Mouse (Mus musculus) lung, embryonic 16.5 days (tissue): ENCODE measurements around the gene Fkbp5. TPM values are rescaled to one million over a fixed set of nuclear protein-coding genes. Genes with fewer than 3 reads are reported as not detected.
A peak's percentile ranks its signal among the peaks of the same experiment; 100 is the strongest.

ENCODE experiments used
- ATAC-seq: fragments of 200-750 bp; cut with Nextera tagmentation; 2 replicates; pipeline ENCODE4 v1.8.0; 2017; ENCODE audit warnings: low read depth, mild to moderate bottlenecking, moderate library complexity
- H3K27ac ChIP-seq: fragments of 300-500 bp; sonication (generic); 2 replicates; pipeline ENCODE4 v1.5.1; 2014; ENCODE audit warnings: mild to moderate bottlenecking, control low read depth, low read length
- H3K27me3 ChIP-seq: fragments of 300-500 bp; sonication (generic); 2 replicates; pipeline ENCODE4 v1.6.1; 2014; ENCODE audit warnings: low read depth, low read length, mixed read lengths; ENCODE audit not compliant: control insufficient read depth, insufficient read depth
- H3K36me3 ChIP-seq: fragments of 300-500 bp; sonication (generic); 2 replicates; pipeline ENCODE4 v1.6.1; 2014; ENCODE audit warnings: low read length; ENCODE audit not compliant: control insufficient read depth, insufficient read depth
- H3K4me1 ChIP-seq: fragments of 300-500 bp; sonication (generic); replicated peaks from 2 replicates; pipeline ENCODE4 v1.6.1; 2014; ENCODE audit warnings: low read length, mixed read lengths; ENCODE audit not compliant: control insufficient read depth, insufficient read depth
- H3K4me2 ChIP-seq: fragments of 300-500 bp; sonication (generic); 2 replicates; pipeline ENCODE4 v1.6.1; 2014; ENCODE audit warnings: low read depth, low read length, control low read depth
- H3K4me3 ChIP-seq: fragments of 300-500 bp; sonication (generic); 2 replicates; pipeline ENCODE4 v1.5.1; 2014; ENCODE audit warnings: mild to moderate bottlenecking, low read length, control low read depth
- H3K9ac ChIP-seq: fragments of 300-500 bp; sonication (generic); 2 replicates; pipeline ENCODE4 v1.6.1; 2014; ENCODE audit warnings: low read length, control low read depth
- H3K9me3 ChIP-seq: fragments of 300-500 bp; sonication (generic); 2 replicates; pipeline ENCODE4 v1.6.1; 2016; ENCODE audit warnings: low read length; ENCODE audit not compliant: control insufficient read depth
- WGBS: fragments of 180-500 bp; shearing (Covaris S2); extraction: QIAGEN DNeasy Blood & Tissue Kit; methylation state at CpG from one replicate; pipeline ENCODE4 v1.1.7; 2014; 5-methylcytosine and 5-hydroxymethylcytosine counted together
- polyA plus RNA-seq: library from polyadenylated mRNA; unstranded; fragments of >200 nt; fragmentation: Nextera tagmentation; extraction: Ambion mirVana; gene quantifications from 2 replicates; pipeline ENCODE4 v1.2.1, GENCODE M21; 2015

Fkbp5 gene
- polyA plus RNA-seq, 1 experiment from 2014 or later, result 38.5 TPM

- Histone ChIP-seq H3K4me1 (peaks cover 41% of the 10 kb centered on the region), H3K27ac (no peak overlapping the region), H3K4me3 (no peak overlapping the region), H3K36me3 (no peaks in the 10 kb centered on the region), H3K9ac (no peak overlapping the region), H3K27me3 (no peaks in the 10 kb centered on the region; the same call in 1 of the 2 replicates), H3K9me3 (no peaks in the 10 kb centered on the region), H3K4me2 (no peak overlapping the region)
- 88% methylated on average over 3 of the region's 3 CpGs for WGBS
- ATAC-seq, result no peak
These were observed 2.5 kb upstream of the Fkbp5 start for GRCm38 (mm10) chr17:28519827-28520226.

GRCm38 (mm10) chr17:28518615-28519071 lies 1.3 kb upstream of the Fkbp5 start:
- Histone ChIP-seq H3K27me3 (no peaks in the 10 kb centered on the region; the same call in 1 of the 2 replicates), H3K36me3 (no peaks in the 10 kb centered on the region), H3K4me1 (peaks cover 43% of the 10 kb centered on the region), H3K27ac (peak overlapping the region; percentile 99), H3K9ac (peak overlapping the region; percentile 75), H3K9me3 (no peaks in the 10 kb centered on the region), H3K4me2 (peak overlapping the region; percentile 92), H3K4me3 (peak overlapping the region; percentile 53)
- WGBS, result 18% methylated on average over 8 of the region's 8 CpGs
- no peak for ATAC-seq

GRCm38 (mm10) chr17:28517956-28518614 lies 758 bp upstream of the Fkbp5 start:
- Histone ChIP-seq H3K9ac (peak overlapping the region; percentile 75), H3K4me3 (peak overlapping the region; percentile 53), H3K27ac (peak overlapping the region; percentile 99), H3K4me2 (peak overlapping the region; percentile 92), H3K9me3 (no peaks in the 10 kb centered on the region), H3K27me3 (no peaks in the 10 kb centered on the region; the same call in 1 of the 2 replicates), H3K36me3 (no peaks in the 10 kb centered on the region), H3K4me1 (peaks cover 44% of the 10 kb centered on the region)
- under 1% methylated on average over 37 of the region's 46 CpGs for WGBS
- peak; percentile 87 for ATAC-seq

- Histone ChIP-seq H3K9me3 (no peaks in the 10 kb centered on the region), H3K9ac (no peak overlapping the region), H3K4me1 (peaks cover 42% of the 10 kb centered on the region), H3K27ac (peak overlapping the region; percentile 99), H3K27me3 (no peaks in the 10 kb centered on the region; the same call in 1 of the 2 replicates), H3K36me3 (no peaks in the 10 kb centered on the region), H3K4me3 (peak overlapping the region; percentile 53), H3K4me2 (peak overlapping the region; percentile 92)
- 46% methylated on average over 4 of the region's 4 CpGs for WGBS
- peak; percentile 4; the same call in 1 of the 2 replicates for ATAC-seq
These were observed 446 bp downstream of the Fkbp5 start for GRCm38 (mm10) chr17:28516881-28517280.

GRCm38 (mm10) chr17:28515431-28516341 lies 1.6 kb downstream of the Fkbp5 start:
- Histone ChIP-seq H3K4me2 (peak overlapping the region; percentile 11; the same call in 1 of the 2 replicates), H3K36me3 (no peaks in the 10 kb centered on the region), H3K27me3 (no peaks in the 10 kb centered on the region; the same call in 1 of the 2 replicates), H3K4me3 (no peak overlapping the region), H3K9me3 (no peaks in the 10 kb centered on the region), H3K4me1 (peaks cover 45% of the 10 kb centered on the region), H3K9ac (peak overlapping the region; percentile 51; the same call in 1 of the 2 replicates), H3K27ac (peak overlapping the region; percentile 50)
- 49% methylated on average over 9 of the region's 10 CpGs for WGBS
- ATAC-seq, result no peak

- ATAC-seq, result no peak
- 70% methylated on average over 5 of the region's 5 CpGs for WGBS
- Histone ChIP-seq H3K9ac (no peak overlapping the region), H3K4me3 (no peak overlapping the region), H3K4me1 (peaks cover 50% of the 10 kb centered on the region), H3K9me3 (no peaks in the 10 kb centered on the region), H3K27me3 (no peaks in the 10 kb centered on the region), H3K27ac (no peak overlapping the region), H3K36me3 (no peaks in the 10 kb centered on the region), H3K4me2 (no peak overlapping the region)
These were observed 2.8 kb downstream of the Fkbp5 start for GRCm38 (mm10) chr17:28514555-28514954.

GRCm38 (mm10) chr17:28513844-28514243 lies 3.5 kb downstream of the Fkbp5 start:
- no peak overlapping the region; the same call in 1 of the 2 replicates for H3K9ac ChIP-seq
- ATAC-seq, result no peak
- peak overlapping the region; percentile 5; the same call in 1 of the 2 replicates for H3K27ac ChIP-seq

GRCm38 (mm10) chr17:28513337-28513736 lies 4.0 kb downstream of the Fkbp5 start:
- Histone ChIP-seq H3K9ac (no peak overlapping the region), H3K4me3 (no peak overlapping the region), H3K4me1 (peaks cover 42% of the 10 kb centered on the region), H3K36me3 (no peaks in the 10 kb centered on the region), H3K27ac (no peak overlapping the region; the same call in 1 of the 2 replicates), H3K4me2 (no peak overlapping the region), H3K9me3 (no peaks in the 10 kb centered on the region), H3K27me3 (no peaks in the 10 kb centered on the region)
- WGBS, result 31% methylated on average over 1 of the region's 1 CpGs
- no peak for ATAC-seq

More at GRCm38 (mm10) chr17:28513844-28514243, 3.5 kb downstream of the Fkbp5 start:
- H3K4me1 ChIP-seq, result peaks cover 45% of the 10 kb centered on the region
- H3K36me3 ChIP-seq, result no peaks in the 10 kb centered on the region
- no peak overlapping the region for H3K4me2 ChIP-seq
- 38% methylated on average over 7 of the region's 7 CpGs for WGBS
- no peak overlapping the region for H3K4me3 ChIP-seq
- no peaks in the 10 kb centered on the region for H3K27me3 ChIP-seq
- H3K9me3 ChIP-seq, result no peaks in the 10 kb centered on the region

- H3K27ac ChIP-seq, result no peak overlapping the region
- H3K4me1 ChIP-seq, result peaks cover 39% of the 10 kb centered on the region
- H3K36me3 ChIP-seq, result no peaks in the 10 kb centered on the region
- 28% methylated on average over 6 of the region's 6 CpGs for WGBS
- H3K4me2 ChIP-seq, result no peak overlapping the region
- ATAC-seq, result no peak
- H3K9ac ChIP-seq, result no peak overlapping the region
- H3K4me3 ChIP-seq, result no peak overlapping the region
- H3K27me3 ChIP-seq, result no peaks in the 10 kb centered on the region
- no peaks in the 10 kb centered on the region for H3K9me3 ChIP-seq
These were observed 4.6 kb downstream of the Fkbp5 start for GRCm38 (mm10) chr17:28512696-28513095.
